Mouse (Mus musculus): Measurements from ENCODE around the gene Ssr2.

- TF ChIP-seq CTCF (IDR thresholded peaks at IDR 0.05; ENCODE audit: extremely low read depth, insufficient read depth, insufficient read length, insufficient replicate concordance), result peak; percentile 99
- TF ChIP-seq POLR2A (IDR thresholded peaks at IDR 0.05; ENCODE audit: low read depth, low read length), result no peak
Measured at GRCm38 (mm10) chr3:88526157-88527131, 49.2 kb upstream of the Ssr2 start.
